ENCODE assay signal across 9 mouse cellular contexts in the genomic region with DNA sequence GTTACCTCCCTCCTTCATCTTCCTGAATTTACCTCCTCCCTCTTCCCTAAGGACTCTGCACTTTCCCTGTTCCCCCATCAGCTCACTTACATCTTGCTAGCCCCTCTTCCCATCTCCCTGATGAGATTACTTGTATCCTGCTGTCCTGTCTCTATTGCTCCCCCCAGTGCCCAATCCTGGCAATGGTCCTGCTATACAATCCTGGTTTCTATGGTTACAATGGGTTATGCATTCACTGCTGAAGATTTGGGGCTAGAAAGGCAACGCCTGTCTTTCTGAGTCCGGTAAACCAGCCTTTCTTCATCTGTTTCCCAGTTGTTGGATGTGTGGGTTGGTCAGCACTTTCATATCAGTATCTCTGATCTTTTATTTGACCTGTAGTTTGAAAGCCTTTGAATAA. TPM values are rescaled to one million over a fixed set of nuclear protein-coding genes. Genes with fewer than 3 reads are reported as not detected.
DNase-seq lines count a peak whose midpoint lies in the region; ATAC-seq and TF ChIP-seq lines count a peak whose summit lies in the region.
"Had no signal": no experiment of that assay in that cellular context is flagged by ENCODE, and none has a peak within 500 bp of the region (broad histone marks: within the 10 kb centered on the region; RNA-seq: fewer than 3 reads in every experiment).

No protein-coding gene starts in this region.

- H3K4me3 ChIP-seq in kidney, postnatal 0 days (replicated peaks; ENCODE audit: low read depth, low read length): no peak overlapping the region
- no peak overlapping the region for H3K4me3 ChIP-seq in forebrain, embryonic 11.5 days (ENCODE audit: low read depth, low read length)
- no peak overlapping the region for H3K4me3 ChIP-seq in neural tube, embryonic 11.5 days (ENCODE audit: low read depth, low read length)
- H3K4me3 ChIP-seq in heart, embryonic 11.5 days (ENCODE audit: low read depth, low read length): no peak overlapping the region

- no peaks in the 10 kb centered on the region for H3K36me3 ChIP-seq in kidney, postnatal 0 days (ENCODE audit: insufficient read depth, low read length)
- H3K36me3 ChIP-seq in forebrain, embryonic 11.5 days (ENCODE audit: control insufficient read depth, insufficient read depth, low read length): no peaks in the 10 kb centered on the region
- H3K36me3 ChIP-seq in neural tube, embryonic 11.5 days (ENCODE audit: control insufficient read depth, insufficient read depth, low read length): no peaks in the 10 kb centered on the region
- H3K36me3 ChIP-seq in heart, embryonic 11.5 days (ENCODE audit: control insufficient read depth, insufficient read depth, low read length): no peaks in the 10 kb centered on the region

- H3K9ac ChIP-seq in kidney, postnatal 0 days (ENCODE audit: low read depth, low read length): no peak overlapping the region
- H3K9ac ChIP-seq in forebrain, embryonic 11.5 days (ENCODE audit: low read length): no peak overlapping the region
- no peak overlapping the region for H3K9ac ChIP-seq in neural tube, embryonic 11.5 days (ENCODE audit: low read length)
- no peak overlapping the region for H3K9ac ChIP-seq in heart, embryonic 11.5 days (ENCODE audit: low read depth, low read length)

- no peak overlapping the region for H3K27ac ChIP-seq in kidney, postnatal 0 days
- H3K27ac ChIP-seq in forebrain, embryonic 11.5 days (ENCODE audit: low read depth, low read length): no peak overlapping the region
- no peak overlapping the region for H3K27ac ChIP-seq in neural tube, embryonic 11.5 days (ENCODE audit: low read depth, low read length)
- H3K27ac ChIP-seq in heart, embryonic 11.5 days (ENCODE audit: low read depth, low read length): no peak overlapping the region

- H3K9me3 ChIP-seq in kidney, postnatal 0 days (replicated peaks; ENCODE audit: low read length): no peaks in the 10 kb centered on the region
- H3K9me3 ChIP-seq in forebrain, embryonic 11.5 days (ENCODE audit: control insufficient read depth, low read length): no peaks in the 10 kb centered on the region
- H3K9me3 ChIP-seq in neural tube, embryonic 11.5 days (ENCODE audit: control insufficient read depth, low read length): no peaks in the 10 kb centered on the region
- H3K9me3 ChIP-seq in heart, embryonic 11.5 days (replicated peaks; ENCODE audit: control insufficient read depth, low read length): no peaks in the 10 kb centered on the region

- H3K4me1 ChIP-seq in kidney, postnatal 0 days (replicated peaks; ENCODE audit: insufficient read depth, low read length): no peaks in the 10 kb centered on the region
- peaks cover 3% of the 10 kb centered on the region; the same call in 1 of the 2 replicates for H3K4me1 ChIP-seq in forebrain, embryonic 11.5 days (replicated peaks; ENCODE audit: control insufficient read depth, insufficient read depth, low read length)
- 0 out of 2 replicates have a peak, but pooled peaks cover 3% of the 10 kb centered on the region for H3K4me1 ChIP-seq in neural tube, embryonic 11.5 days (ENCODE audit: control insufficient read depth, insufficient read depth, low read length)
- peaks cover 9% of the 10 kb centered on the region for H3K4me1 ChIP-seq in heart, embryonic 11.5 days (ENCODE audit: control insufficient read depth, insufficient read depth, low read length)

- ATAC-seq in kidney, postnatal 0 days (replicated peaks; ENCODE audit: low FRiP score, low read depth): no peak
- 0 out of 2 replicates have a peak, but pooled peaks have one; percentile 12 for ATAC-seq in forebrain, embryonic 11.5 days (replicated peaks; ENCODE audit: low FRiP score)
- no peak for ATAC-seq in neural tube, embryonic 11.5 days (ENCODE audit: insufficient read depth, low FRiP score, low TSS enrichment)
- no peak for ATAC-seq in heart, embryonic 11.5 days (replicated peaks; ENCODE audit: insufficient number of reproducible peaks, low FRiP score, low TSS enrichment)

- no peak overlapping the region for H3K4me2 ChIP-seq in kidney, postnatal 0 days (ENCODE audit: low read length)
- no peak overlapping the region for H3K4me2 ChIP-seq in forebrain, embryonic 11.5 days (ENCODE audit: low read depth, low read length, severe bottlenecking)
- H3K4me2 ChIP-seq in neural tube, embryonic 11.5 days (ENCODE audit: low read depth): no peak overlapping the region
- no peak overlapping the region for H3K4me2 ChIP-seq in heart, embryonic 11.5 days

- H3K27me3 ChIP-seq in kidney, postnatal 0 days (ENCODE audit: insufficient read depth, low read length): no peaks in the 10 kb centered on the region
- H3K27me3 ChIP-seq in forebrain, embryonic 11.5 days (ENCODE audit: control insufficient read depth, insufficient read depth, low read length): no peaks in the 10 kb centered on the region
- no peaks in the 10 kb centered on the region for H3K27me3 ChIP-seq in neural tube, embryonic 11.5 days (ENCODE audit: control insufficient read depth, insufficient read depth, low read length)
- H3K27me3 ChIP-seq in heart, embryonic 11.5 days (ENCODE audit: control insufficient read depth, insufficient read depth, low read length): no peaks in the 10 kb centered on the region

- TF ChIP-seq CTCF in kidney, postnatal 0 days (IDR thresholded peaks at IDR 0.05; ENCODE audit: low read depth): peak; percentile 71

- WGBS in kidney, postnatal 0 days: 14% methylated on average over 2 of the region's 2 CpGs
- 7% methylated on average over 2 of the region's 2 CpGs for WGBS in forebrain, embryonic 11.5 days
- 6% methylated on average over 2 of the region's 2 CpGs for WGBS in neural tube, embryonic 11.5 days
- WGBS in heart, embryonic 11.5 days (ENCODE audit: insufficient replicate concordance): 12% methylated on average over 2 of the region's 2 CpGs

- DNase-seq in kidney, postnatal 0 days (ENCODE audit: low spot score): peak; percentile 85
- DNase-seq in kidney, adult 11 months: no peak
- peak; percentile 66 for DNase-seq in MN1 (ENCODE audit: low spot score)
- DNase-seq in forebrain, embryonic 11.5 days (ENCODE audit: low spot score): peak; percentile 80
- peak; percentile 62 for DNase-seq in layer of hippocampus, adult 9-11 months
- DNase-seq in neural tube, embryonic 11.5 days (ENCODE audit: low spot score): peak; percentile 80
- DNase-seq in gastrocnemius, postnatal 25 days: no peak

RNA-seq across cellular contexts. Expression of gene Lect2, which starts 6.1 kb away (rescaled TPM):
- 0.88 and 1.2 TPM in 2 replicates for polyA plus RNA-seq in kidney, postnatal 0 days (2015; fragmentation: Nextera tagmentation; extraction: Ambion mirVana)
- polyA plus RNA-seq in forebrain, embryonic 11.5 days (2014; fragmentation: Nextera tagmentation; extraction: Ambion mirVana): not detected in 2 replicates
- not detected in 2 replicates for polyA plus RNA-seq in neural tube, embryonic 11.5 days (2014; fragmentation: Nextera tagmentation; extraction: Ambion mirVana)
- not detected for total RNA-seq in gastrocnemius, postnatal 25 days (2021)
- 0.37 and 1.1 TPM in 2 replicates for polyA plus RNA-seq in heart, embryonic 11.5 days (2014; fragmentation: Nextera tagmentation; extraction: Ambion mirVana)
- polyA plus RNA-seq: testis, adult 2 months had no signal

RNA-seq across cellular contexts. Expression of gene Fbxl21, which starts 32.1 kb away (rescaled TPM):
- 2.7 and 2.8 TPM in 2 replicates for polyA plus RNA-seq in kidney, postnatal 0 days (2015; fragmentation: Nextera tagmentation; extraction: Ambion mirVana)
- polyA plus RNA-seq in forebrain, embryonic 11.5 days (2014; fragmentation: Nextera tagmentation; extraction: Ambion mirVana): 1.7 and 2.2 TPM in 2 replicates
- 3.1 and 3.6 TPM in 2 replicates for polyA plus RNA-seq in neural tube, embryonic 11.5 days (2014; fragmentation: Nextera tagmentation; extraction: Ambion mirVana)
- under 1 TPM in 1 of 2 experiments, not detected in 1; 0.51 TPM for total RNA-seq in gastrocnemius, postnatal 25 days (2021)
- polyA plus RNA-seq in heart, embryonic 11.5 days (2014; fragmentation: Nextera tagmentation; extraction: Ambion mirVana): 1.2 and 1.9 TPM in 2 replicates

RNA-seq across cellular contexts. Expression of gene Tgfbi, which starts 54.9 kb away (rescaled TPM):
- polyA plus RNA-seq in kidney, postnatal 0 days (2015; fragmentation: Nextera tagmentation; extraction: Ambion mirVana): 116 and 133 TPM in 2 replicates
- 26.1 and 26.2 TPM in 2 replicates for polyA plus RNA-seq in forebrain, embryonic 11.5 days (2014; fragmentation: Nextera tagmentation; extraction: Ambion mirVana)
- polyA plus RNA-seq in neural tube, embryonic 11.5 days (2014; fragmentation: Nextera tagmentation; extraction: Ambion mirVana): 50.6 and 57.0 TPM in 2 replicates
- 10 to 100 TPM; 19.2 to 20.5 TPM for total RNA-seq in gastrocnemius, postnatal 25 days (2021)
- polyA plus RNA-seq in heart, embryonic 11.5 days (2014; fragmentation: Nextera tagmentation; extraction: Ambion mirVana): 65.0 and 94.5 TPM in 2 replicates

Comparison
In these comparisons a context has a peak if more than half of its experiments do, and no peak if none do; other contexts are left out.
1. DNase-seq: peak in kidney, postnatal 0 days (single experiment), MN1 (single experiment), forebrain, embryonic 11.5 days (single experiment), layer of hippocampus, adult 9-11 months (single experiment) and neural tube, embryonic 11.5 days (single experiment); none in kidney, adult 11 months (single experiment) and gastrocnemius, postnatal 25 days (single experiment).